Mouse (Mus musculus) central nervous system, embryonic 18 days (tissue): ENCODE data around the gene Olfr960. TPM values are rescaled to one million over a fixed set of nuclear protein-coding genes. Genes with fewer than 3 reads are reported as not detected.

ENCODE experiments used
- polyA plus RNA-seq: library from polyadenylated mRNA; depleted of rRNA; stranded (reverse); fragments of >200 nt; gene quantifications from 2 replicates; pipeline ENCODE4 v1.2.3, GENCODE M21; 2012; rRNA removed

Gene Olfr960
- not detected in 2 replicates for polyA plus RNA-seq

GRCm38 (mm10) chr9:39621073-39621472, at the start of gene Olfr960:
Gene Olfr960, plus strand, starts transcription at chr9:39621373.

GRCm38 (mm10) chr9:39575469-39575868, 45.7 kb upstream of the Olfr960 start, which contains the start of gene Olfr959:
Gene Olfr959, minus strand, starts transcription at chr9:39575569.

GRCm38 (mm10) chr9:39603999-39604453, 17.1 kb upstream of the Olfr960 start, which contains the start of gene AW551984:
Gene AW551984, minus strand, starts transcription at chr9:39604403.

GRCm38 (mm10) chr9:39610355-39610754, 10.8 kb upstream of the Olfr960 start, which contains the start of gene Olfr148:
Gene Olfr148, plus strand, starts transcription at chr9:39610655.

GRCm38 (mm10) chr9:39644785-39645184, 23.6 kb downstream of the Olfr960 start, which contains the start of gene Olfr961:
Gene Olfr961, plus strand, starts transcription at chr9:39645085.

GRCm38 (mm10) chr9:39666905-39667304, 45.7 kb downstream of the Olfr960 start, which contains the start of gene Olfr963:
Gene Olfr963, plus strand, starts transcription at chr9:39667205.

Other genes with a start within 250 kb of the Olfr960 start
- not detected in 2 replicates for gene Olfr951, start 234.0 kb upstream of the Olfr960 start, polyA plus RNA-seq
- not detected in 2 replicates for gene Olfr952, start 194.2 kb upstream of the Olfr960 start, polyA plus RNA-seq
- not detected in 2 replicates for gene Olfr954, start 164.7 kb upstream of the Olfr960 start, polyA plus RNA-seq
- not detected in 2 replicates for gene Olfr955, start 149.4 kb upstream of the Olfr960 start, polyA plus RNA-seq
- not detected in 2 replicates for gene Olfr44, start 127.4 kb upstream of the Olfr960 start, polyA plus RNA-seq
- gene Olfr957, start 105.6 kb upstream of the Olfr960 start, polyA plus RNA-seq, result not detected in 2 replicates
- not detected in 2 replicates for gene Olfr958, start 67.3 kb upstream of the Olfr960 start, polyA plus RNA-seq
- 0.05 and 0.07 TPM in 2 replicates for gene Olfr959, start 45.8 kb upstream of the Olfr960 start, polyA plus RNA-seq
- 113 and 134 TPM in 2 replicates for gene AW551984, start 17.0 kb upstream of the Olfr960 start, polyA plus RNA-seq
- gene Olfr148, start 10.7 kb upstream of the Olfr960 start, polyA plus RNA-seq, result not detected in 2 replicates
- not detected in 2 replicates for gene Olfr961, start 23.7 kb downstream of the Olfr960 start, polyA plus RNA-seq
- gene Olfr963, start 45.8 kb downstream of the Olfr960 start, polyA plus RNA-seq, result not detected in 2 replicates
- gene Olfr149, start 85.7 kb downstream of the Olfr960 start, polyA plus RNA-seq, result not detected in 2 replicates
- not detected in 2 replicates for gene Olfr965, start 90.0 kb downstream of the Olfr960 start, polyA plus RNA-seq
- not detected in 2 replicates for gene Olfr150, start 109.6 kb downstream of the Olfr960 start, polyA plus RNA-seq
- gene Olfr967, start 124.9 kb downstream of the Olfr960 start, polyA plus RNA-seq, result not detected in 2 replicates
- not detected in 2 replicates for gene Olfr968, start 161.9 kb downstream of the Olfr960 start, polyA plus RNA-seq
- gene Olfr969, start 169.6 kb downstream of the Olfr960 start, polyA plus RNA-seq, result not detected in 2 replicates
- not detected in 2 replicates for gene Olfr970, start 187.5 kb downstream of the Olfr960 start, polyA plus RNA-seq
- gene Olfr971, start 215.5 kb downstream of the Olfr960 start, polyA plus RNA-seq, result not detected in 2 replicates
- gene Olfr972, start 245.0 kb downstream of the Olfr960 start, polyA plus RNA-seq, result not detected in 2 replicates